Mouse (Mus musculus) limb, embryonic 12.5 days (tissue): ENCODE results near the gene B3gnt6. TPM values are rescaled to one million over a fixed set of nuclear protein-coding genes. Genes with fewer than 3 reads are reported as not detected.

Source experiments
- ATAC-seq: fragments of 200-750 bp; cut with Nextera tagmentation; 2 replicates; pipeline ENCODE4 v1.8.0; 2017; ENCODE audit warnings: low read depth, moderate TSS enrichment; ENCODE audit not compliant: insufficient number of reproducible peaks, insufficient read depth, low FRiP score, low TSS enrichment
- H3K27ac ChIP-seq: fragments of 300-500 bp; sonication (generic); 2 replicates; pipeline ENCODE4 v1.5.1; 2016; ENCODE audit warnings: mild to moderate bottlenecking, moderate library complexity
- H3K27me3 ChIP-seq: fragments of 300-500 bp; sonication (generic); 2 replicates; pipeline ENCODE4 v1.6.1; 2016; ENCODE audit warnings: mild to moderate bottlenecking, moderate library complexity
- H3K36me3 ChIP-seq: fragments of 300-500 bp; sonication (generic); 2 replicates; pipeline ENCODE4 v1.6.1; 2016; ENCODE audit warnings: mild to moderate bottlenecking, moderate library complexity
- H3K4me1 ChIP-seq: fragments of 300-500 bp; sonication (generic); replicated peaks from 2 replicates; pipeline ENCODE4 v1.6.1; 2016
- H3K4me2 ChIP-seq: fragments of 300-500 bp; sonication (generic); 2 replicates; pipeline ENCODE4 v1.6.1; 2016; ENCODE audit warnings: mild to moderate bottlenecking, moderate library complexity
- H3K4me3 ChIP-seq: fragments of 300-500 bp; sonication (generic); replicated peaks from 2 replicates; pipeline ENCODE4 v1.5.1; 2016; ENCODE audit warnings: mild to moderate bottlenecking
- H3K9ac ChIP-seq: fragments of 300-500 bp; sonication (generic); replicated peaks from 2 replicates; pipeline ENCODE4 v1.6.1; 2016; ENCODE audit warnings: mild to moderate bottlenecking, moderate library complexity
- H3K9me3 ChIP-seq: fragments of 300-500 bp; sonication (generic); 2 replicates; pipeline ENCODE4 v1.6.1; 2016; ENCODE audit warnings: mild to moderate bottlenecking, moderate library complexity
- whole genome bisulfite sequencing: fragments of 180-500 bp; shearing (Covaris S2); methylation state at CpG from one replicate; pipeline ENCODE4 v1.1.7; 2016; 5-methylcytosine and 5-hydroxymethylcytosine counted together
- polyA plus RNA-seq: library from polyadenylated mRNA; unstranded; fragments of >200 nt; fragmentation: Nextera tagmentation; extraction: Ambion mirVana; gene quantifications from 2 replicates; pipeline ENCODE4 v1.2.1, GENCODE M21; 2016

Gene B3gnt6
- polyA plus RNA-seq, 1 experiment from 2014 or later, result not detected

DNA sequence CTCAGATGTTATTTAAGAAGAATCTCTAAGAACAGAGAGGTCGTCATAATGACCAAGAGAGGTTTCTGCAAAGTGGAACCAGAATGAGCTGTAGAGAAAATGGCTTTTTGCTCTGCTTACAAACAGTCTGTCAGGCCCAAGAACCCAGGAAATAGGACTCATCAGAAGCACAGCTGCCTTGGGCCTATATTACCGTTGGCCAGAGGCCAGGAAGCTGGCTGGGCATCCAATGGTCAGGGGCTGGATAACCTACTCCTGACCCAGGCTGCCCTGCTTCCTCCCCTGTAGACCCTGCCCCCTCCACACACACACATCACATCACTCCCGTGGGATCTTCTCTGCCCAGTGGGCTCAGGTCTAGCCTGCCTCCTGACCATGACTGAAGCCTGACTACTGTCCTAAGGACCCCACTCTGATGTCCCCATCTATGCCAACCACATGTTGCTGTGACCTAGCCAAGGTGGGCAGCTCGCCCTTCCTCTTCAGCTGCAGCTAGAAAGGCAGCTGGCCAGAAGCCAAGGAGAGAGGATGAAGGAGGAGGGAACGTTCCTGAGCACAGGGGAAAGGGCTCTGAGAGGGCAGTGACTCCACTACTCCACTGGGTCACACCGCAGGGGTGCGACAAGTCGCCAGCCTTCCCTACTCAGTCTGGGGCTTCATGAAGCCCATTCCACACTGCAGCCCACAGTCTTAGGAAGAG is 39.1 kb downstream of the B3gnt6 start:
- 43% methylated on average over 8 of the region's 8 CpGs for WGBS
- H3K36me3 ChIP-seq, result no peaks in the 10 kb centered on the region
- H3K4me3 ChIP-seq, result no peak overlapping the region
- no peak for ATAC-seq
- no peak overlapping the region for H3K27ac ChIP-seq
- H3K4me1 ChIP-seq, result peaks cover 34% of the 10 kb centered on the region
- no peaks in the 10 kb centered on the region for H3K9me3 ChIP-seq
- H3K27me3 ChIP-seq, result no peaks in the 10 kb centered on the region
- H3K4me2 ChIP-seq, result no peak overlapping the region
- no peak overlapping the region for H3K9ac ChIP-seq

- Histone ChIP-seq H3K9me3 (no peaks in the 10 kb centered on the region), H3K4me3 (no peak overlapping the region), H3K36me3 (no peaks in the 10 kb centered on the region), H3K4me2 (no peak overlapping the region), H3K27ac (no peak overlapping the region), H3K27me3 (no peaks in the 10 kb centered on the region), H3K4me1 (peaks cover 23% of the 10 kb centered on the region), H3K9ac (no peak overlapping the region)
- no peak for ATAC-seq
- 36% methylated on average over 8 of the region's 8 CpGs for WGBS
Measured at GRCm38 (mm10) chr7:98158481-98158880, 40.8 kb downstream of the B3gnt6 start.

- Histone ChIP-seq H3K9me3 (no peaks in the 10 kb centered on the region), H3K4me1 (peaks cover 24% of the 10 kb centered on the region), H3K27me3 (no peaks in the 10 kb centered on the region), H3K36me3 (no peaks in the 10 kb centered on the region), H3K4me2 (no peak overlapping the region), H3K4me3 (no peak overlapping the region), H3K9ac (no peak overlapping the region), H3K27ac (no peak overlapping the region)
- WGBS, result 64% methylated on average over 5 of the region's 5 CpGs
- no peak for ATAC-seq
Measured at GRCm38 (mm10) chr7:98157636-98158332, 41.5 kb downstream of the B3gnt6 start.

DNA sequence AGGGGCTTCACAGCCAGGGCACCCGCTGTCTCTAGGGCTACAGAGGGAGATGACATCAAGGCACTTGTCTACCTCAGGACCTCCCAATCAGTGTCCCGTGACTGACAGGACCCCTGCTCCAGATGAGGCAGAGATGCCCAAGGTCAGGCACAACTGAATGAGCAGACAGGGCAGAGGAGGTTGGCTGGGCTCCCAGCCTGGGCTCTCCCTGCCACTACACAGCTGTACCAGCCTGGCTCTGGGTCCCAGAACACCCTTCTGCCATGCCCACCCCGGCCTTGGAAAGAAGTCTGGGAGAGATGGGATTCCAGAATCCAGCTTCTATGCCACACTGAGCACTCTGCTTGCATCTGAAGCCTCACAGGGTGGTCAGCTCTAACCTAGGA is 43.0 kb downstream of the B3gnt6 start:
- Histone ChIP-seq H3K4me3 (no peak overlapping the region), H3K4me1 (peaks cover 34% of the 10 kb centered on the region), H3K4me2 (no peak overlapping the region), H3K36me3 (no peaks in the 10 kb centered on the region), H3K9ac (no peak overlapping the region), H3K27me3 (0 out of 2 replicates have a peak, but pooled peaks cover 2% of the 10 kb centered on the region), H3K27ac (no peak overlapping the region), H3K9me3 (no peaks in the 10 kb centered on the region)
- ATAC-seq, result no peak
- 74% methylated on average over 3 of the region's 3 CpGs for WGBS

GRCm38 (mm10) chr7:98155546-98156279 is 43.6 kb downstream of the B3gnt6 start:
- peaks cover 34% of the 10 kb centered on the region for H3K4me1 ChIP-seq
- no peak overlapping the region for H3K4me2 ChIP-seq
- 36% methylated on average over 7 of the region's 8 CpGs for WGBS
- H3K36me3 ChIP-seq, result no peaks in the 10 kb centered on the region
- no peak overlapping the region for H3K9ac ChIP-seq
- no peaks in the 10 kb centered on the region for H3K9me3 ChIP-seq
- no peak overlapping the region for H3K4me3 ChIP-seq
- ATAC-seq, result no peak
- no peak overlapping the region for H3K27ac ChIP-seq
- 0 out of 2 replicates have a peak, but pooled peaks cover 2% of the 10 kb centered on the region for H3K27me3 ChIP-seq

- Histone ChIP-seq H3K9me3 (no peaks in the 10 kb centered on the region), H3K27me3 (0 out of 2 replicates have a peak, but pooled peaks cover 2% of the 10 kb centered on the region), H3K4me3 (no peak overlapping the region), H3K36me3 (no peaks in the 10 kb centered on the region), H3K4me2 (no peak overlapping the region), H3K27ac (no peak overlapping the region), H3K9ac (no peak overlapping the region), H3K4me1 (peaks cover 35% of the 10 kb centered on the region)
- ATAC-seq, result no peak
- 77% methylated on average over 5 of the region's 5 CpGs for WGBS
Measured at GRCm38 (mm10) chr7:98153892-98154291, 45.4 kb downstream of the B3gnt6 start.

- Histone ChIP-seq H3K4me1 (peaks cover 30% of the 10 kb centered on the region), H3K36me3 (no peaks in the 10 kb centered on the region), H3K4me2 (no peak overlapping the region), H3K4me3 (no peak overlapping the region), H3K27me3 (0 out of 2 replicates have a peak, but pooled peaks cover 2% of the 10 kb centered on the region), H3K9ac (no peak overlapping the region), H3K9me3 (no peaks in the 10 kb centered on the region), H3K27ac (no peak overlapping the region)
- ATAC-seq, result no peak
- 47% methylated on average over 3 of the region's 3 CpGs for WGBS
Measured at GRCm38 (mm10) chr7:98153345-98153744, 45.9 kb downstream of the B3gnt6 start.

- no peak overlapping the region for H3K4me3 ChIP-seq
- no peak for ATAC-seq
- no peaks in the 10 kb centered on the region for H3K9me3 ChIP-seq
- 32% methylated on average over 8 of the region's 8 CpGs for WGBS
- peak overlapping the region; percentile 27; the same call in 1 of the 2 replicates for H3K9ac ChIP-seq
- H3K27ac ChIP-seq, result no peak overlapping the region
- H3K4me1 ChIP-seq, result peaks cover 26% of the 10 kb centered on the region
- H3K27me3 ChIP-seq, result 0 out of 2 replicates have a peak, but pooled peaks cover 2% of the 10 kb centered on the region
- no peak overlapping the region for H3K4me2 ChIP-seq
- H3K36me3 ChIP-seq, result no peaks in the 10 kb centered on the region
Measured at GRCm38 (mm10) chr7:98152400-98152799, 46.9 kb downstream of the B3gnt6 start.

DNA sequence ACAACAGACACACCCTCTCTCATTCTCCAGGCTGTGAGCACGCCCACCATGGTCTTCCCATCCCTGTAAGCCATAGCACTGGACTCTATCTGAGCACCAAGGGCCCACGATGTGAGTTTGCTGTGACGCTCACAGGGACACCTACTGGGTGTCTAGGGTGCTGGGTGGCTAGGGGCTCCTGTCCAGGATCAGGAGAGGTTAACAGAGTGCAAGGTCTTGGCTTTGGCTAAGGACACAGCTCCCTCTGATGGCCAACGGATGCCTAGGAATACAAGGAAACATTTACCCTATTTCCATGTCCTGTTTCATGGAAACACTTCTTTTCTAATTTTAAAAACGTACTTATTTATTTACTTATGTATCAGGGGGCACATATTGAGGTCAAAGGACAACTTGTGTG is 48.8 kb downstream of the B3gnt6 start:
- Histone ChIP-seq H3K27ac (no peak overlapping the region), H3K4me2 (no peak overlapping the region), H3K9ac (no peak overlapping the region), H3K4me1 (peaks cover 26% of the 10 kb centered on the region), H3K27me3 (0 out of 2 replicates have a peak, but pooled peaks cover 2% of the 10 kb centered on the region), H3K36me3 (no peaks in the 10 kb centered on the region), H3K9me3 (no peaks in the 10 kb centered on the region), H3K4me3 (no peak overlapping the region)
- ATAC-seq, result no peak
- WGBS, result 46% methylated on average over 5 of the region's 5 CpGs

DNA sequence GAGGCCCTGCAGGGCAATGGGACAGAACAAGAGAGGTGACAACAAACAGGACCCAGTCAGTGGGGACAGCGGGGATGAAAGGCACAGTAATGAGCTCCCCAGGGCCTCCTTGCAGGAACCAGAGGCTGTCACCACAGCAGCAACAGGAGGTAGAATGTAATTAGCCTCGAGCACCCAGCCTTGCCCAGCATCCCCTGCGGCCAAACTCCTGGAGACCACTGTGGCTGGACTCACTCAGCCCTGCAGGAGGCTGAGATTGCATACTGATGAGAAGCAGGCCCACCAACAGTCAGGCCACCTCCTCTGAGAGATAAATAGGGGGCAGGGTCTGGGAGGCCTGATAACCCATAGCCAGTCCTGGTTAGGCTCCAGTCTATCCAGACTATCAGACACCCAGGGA is 49.5 kb downstream of the B3gnt6 start:
- Histone ChIP-seq H3K4me2 (no peak overlapping the region), H3K36me3 (no peaks in the 10 kb centered on the region), H3K9ac (0 out of 2 replicates have a peak overlapping the region, but pooled peaks have one; percentile 1), H3K4me3 (no peak overlapping the region), H3K27me3 (0 out of 2 replicates have a peak, but pooled peaks cover 2% of the 10 kb centered on the region), H3K27ac (0 out of 2 replicates have a peak overlapping the region, but pooled peaks have one; percentile 29), H3K9me3 (no peaks in the 10 kb centered on the region), H3K4me1 (peaks cover 26% of the 10 kb centered on the region)
- WGBS, result 9% methylated on average over 3 of the region's 3 CpGs
- ATAC-seq, result no peak
